Mouse (Mus musculus) WW6 (cell line): ENCODE results near the gene Map3k3.
A peak's percentile ranks its signal among the peaks of the same experiment; 100 is the strongest.

ENCODE experiments used
- DNase-seq: peaks from one replicate; pipeline ENCODE4 v3.0.0-alpha.2; 2013; ENCODE audit warnings: low read depth, low spot score

The Map3k3 gene

GRCm38 (mm10) chr11:106158081-106158929 lies 73.9 kb downstream of the Map3k3 start:
- no peak for DNase-seq

GRCm38 (mm10) chr11:106158930-106159215 lies 74.5 kb downstream of the Map3k3 start:
- no peak for DNase-seq

DNA sequence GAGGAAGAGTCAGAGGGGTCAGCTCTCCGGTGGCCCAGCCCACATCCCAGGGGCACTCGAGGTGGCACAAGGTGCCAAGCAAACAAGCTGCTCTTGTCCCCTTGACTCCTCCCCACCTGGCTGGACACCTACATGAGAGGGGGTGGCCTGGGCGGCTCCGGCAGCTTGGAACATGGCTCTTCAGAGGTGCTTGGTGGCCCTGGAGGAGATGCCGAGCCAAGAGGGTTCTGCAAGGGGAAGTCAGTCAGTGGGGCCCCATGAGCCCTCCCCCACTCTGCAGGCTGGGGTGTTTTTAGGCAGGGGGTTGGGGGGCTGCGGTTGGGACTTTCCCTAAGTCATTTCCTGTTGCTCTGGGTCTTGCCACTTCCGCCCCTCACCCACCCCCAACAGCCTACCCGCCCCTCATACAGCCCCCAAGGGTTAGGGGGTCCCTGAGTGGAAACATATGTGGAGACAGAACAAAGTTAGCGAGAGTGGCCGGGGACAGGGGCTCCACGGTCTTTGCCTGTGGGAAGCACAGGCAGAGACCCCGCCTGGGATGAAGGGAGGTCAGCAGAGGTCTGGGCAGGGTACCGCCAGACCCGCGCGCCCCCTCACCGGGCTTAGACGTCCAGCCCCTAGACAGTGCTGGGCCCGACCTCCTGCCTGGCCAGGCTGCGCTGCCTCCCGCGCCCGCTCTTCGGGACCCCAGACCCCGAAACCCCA lies 75.0 kb downstream of the Map3k3 start:
- no peak for DNase-seq

DNA sequence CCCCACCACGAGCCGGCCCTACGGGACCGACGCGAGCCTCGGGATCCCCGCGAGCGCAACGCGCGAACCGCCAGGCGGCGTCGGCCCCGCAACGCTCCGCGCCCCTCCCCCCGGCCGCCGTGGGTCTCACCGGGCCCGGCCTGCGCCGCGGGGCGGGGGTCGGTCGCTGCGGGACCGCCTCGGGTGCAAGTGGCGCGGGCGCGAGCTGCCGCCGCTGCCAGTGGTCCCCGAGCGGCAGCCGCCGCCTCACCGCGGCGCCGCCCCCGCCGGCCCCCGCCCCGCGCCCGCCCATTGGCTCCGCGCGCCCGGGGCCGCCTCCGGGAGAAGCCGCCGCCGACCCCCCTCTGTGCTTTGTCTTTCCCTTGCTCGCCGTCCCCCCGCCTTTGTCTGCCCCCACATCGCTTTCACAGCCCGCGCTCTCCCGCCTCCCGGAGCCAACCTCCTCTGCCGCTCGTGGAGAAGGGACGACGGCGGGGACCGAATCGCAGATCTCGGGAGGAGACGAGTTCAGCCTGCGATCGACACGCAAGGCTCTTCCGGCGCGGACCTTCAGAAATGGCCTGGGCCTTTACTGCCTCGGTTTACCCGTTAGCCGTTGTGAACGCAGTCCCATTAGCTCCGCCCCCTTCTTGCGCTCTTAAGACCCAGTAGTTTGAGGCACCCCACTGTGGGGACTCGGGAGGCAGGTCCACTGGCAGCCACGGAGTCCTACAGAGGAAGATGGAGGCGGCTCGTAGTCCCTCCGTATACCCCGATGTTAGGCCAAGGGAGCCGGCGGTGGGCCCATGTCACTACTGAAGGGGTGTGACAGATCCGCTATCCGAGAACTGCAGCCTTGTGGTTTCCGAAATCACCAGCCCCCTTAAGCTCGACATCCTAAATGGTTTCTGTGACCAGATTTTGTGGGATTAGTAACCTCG lies 75.8 kb downstream of the Map3k3 start:
- DNase-seq = peak; percentile 38

DNA sequence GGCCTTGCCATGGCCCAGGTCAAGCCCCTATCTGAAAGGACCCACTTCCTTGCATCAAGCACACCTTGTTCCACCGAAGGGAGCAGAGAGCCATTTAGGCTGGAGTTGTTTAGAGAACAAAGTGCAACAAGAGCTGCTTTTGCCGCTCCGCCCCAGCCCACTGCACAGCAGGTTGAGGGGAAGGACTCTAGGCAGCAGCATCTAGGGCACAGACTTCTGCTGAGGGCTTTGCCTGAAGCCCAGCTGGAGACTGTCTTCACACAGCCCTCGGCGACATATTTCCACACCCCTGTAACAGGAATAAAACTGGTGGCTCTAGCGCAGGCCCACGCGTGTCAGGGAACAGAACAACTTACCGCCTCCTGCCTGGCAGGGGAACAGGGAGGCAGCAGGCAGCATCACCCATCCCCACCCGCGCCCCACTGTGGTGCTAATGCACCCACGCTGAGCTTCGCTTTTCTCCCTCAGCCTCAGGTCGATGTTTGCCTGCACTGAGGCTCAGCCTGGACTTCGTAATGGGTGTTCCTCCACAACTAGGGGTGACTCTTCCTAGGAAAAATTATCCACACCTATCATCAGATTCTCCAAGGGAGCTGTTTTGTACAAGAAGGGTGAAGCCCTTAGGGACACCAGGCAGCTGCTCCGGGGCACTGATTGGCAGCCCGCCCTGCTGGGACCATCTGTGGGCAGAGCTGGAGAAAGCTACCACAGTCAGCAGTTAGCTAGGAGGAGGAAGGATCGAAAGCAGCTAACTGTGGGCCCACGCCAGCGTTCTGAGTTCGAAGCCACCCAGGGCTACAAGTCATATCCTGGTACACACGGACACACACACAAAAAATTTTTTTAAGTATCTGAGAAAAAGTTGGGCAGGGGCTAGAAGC lies 76.7 kb downstream of the Map3k3 start, which contains the start of the genes Gm10840 and Limd2:
Gene Gm10840, plus strand, starts transcription at position 10 of the 881 bp plus-strand sequence.
Gene Limd2, minus strand, starts transcription at position 20 of the 881 bp plus-strand sequence.
- DNase-seq = no peak

- no peak for DNase-seq
Measured at GRCm38 (mm10) chr11:106162237-106162636, 77.8 kb downstream of the Map3k3 start.

DNA sequence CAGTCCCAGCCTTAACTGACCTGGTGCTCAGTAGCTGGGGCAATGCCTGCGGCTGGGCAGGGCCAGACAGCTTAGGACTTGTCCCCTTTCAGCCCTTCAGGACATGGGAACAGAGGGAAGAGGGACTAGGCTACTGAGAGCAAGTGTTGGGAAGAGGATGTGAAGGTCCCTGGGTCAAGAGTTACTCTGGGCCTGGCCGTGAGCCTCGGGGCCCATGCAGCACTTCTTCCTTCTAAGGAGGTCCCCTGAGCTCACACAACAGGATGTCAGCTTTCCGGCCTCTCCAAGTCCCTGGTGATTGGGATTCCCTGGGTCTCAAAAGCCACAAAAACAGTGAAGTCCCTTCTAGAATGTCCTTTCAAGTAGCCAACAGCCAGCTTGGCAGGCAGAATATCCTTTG lies 79.1 kb downstream of the Map3k3 start:
- no peak for DNase-seq

- DNase-seq = no peak
Measured at GRCm38 (mm10) chr11:106164601-106165180, 80.3 kb downstream of the Map3k3 start.

- DNase-seq = no peak
Measured at GRCm38 (mm10) chr11:106167435-106167834, 83.0 kb downstream of the Map3k3 start.

DNA sequence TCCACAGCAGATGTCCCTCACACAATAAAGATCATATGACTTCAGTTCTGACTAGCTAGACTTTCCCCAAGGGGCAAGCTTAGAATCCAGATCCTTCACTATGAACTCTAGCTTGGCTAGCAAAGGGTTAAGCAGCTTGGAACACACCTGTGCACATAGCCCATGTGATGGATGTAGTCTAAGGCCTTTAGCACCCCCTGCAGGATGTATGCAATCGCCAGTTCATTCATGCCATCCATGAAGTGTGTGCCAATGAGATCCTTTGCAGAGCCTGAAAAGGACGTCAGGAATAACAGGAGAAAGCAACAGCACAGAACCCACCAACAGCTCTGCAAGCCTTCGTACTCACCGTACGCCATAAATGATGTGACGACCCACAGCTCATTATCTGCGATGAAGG lies 86.4 kb downstream of the Map3k3 start:
- DNase-seq = no peak

GRCm38 (mm10) chr11:106173228-106173627 lies 88.8 kb downstream of the Map3k3 start:
- no peak for DNase-seq

GRCm38 (mm10) chr11:106174372-106174771 lies 90.0 kb downstream of the Map3k3 start:
- no peak for DNase-seq

DNA sequence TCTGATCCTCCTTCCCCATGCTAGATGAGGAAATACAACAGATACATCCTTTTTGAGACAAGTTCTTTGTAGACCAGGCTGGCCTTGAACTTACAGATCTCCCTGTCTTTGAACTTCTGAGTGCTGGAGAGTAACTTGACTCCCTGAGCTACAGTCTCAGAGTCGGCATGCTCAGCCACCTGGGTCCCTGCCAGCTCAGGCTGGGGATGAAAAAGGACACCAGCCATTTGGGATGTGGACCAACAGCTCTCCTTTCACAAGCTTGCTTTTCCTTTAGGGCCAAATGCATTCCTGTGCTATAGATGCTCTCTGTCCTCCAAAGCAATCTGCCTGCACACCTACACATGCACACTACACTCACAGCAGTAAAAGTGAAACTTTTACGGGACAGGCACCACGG lies 90.7 kb downstream of the Map3k3 start:
- no peak for DNase-seq

GRCm38 (mm10) chr11:106176372-106176771 lies 92.0 kb downstream of the Map3k3 start:
- no peak for DNase-seq

DNA sequence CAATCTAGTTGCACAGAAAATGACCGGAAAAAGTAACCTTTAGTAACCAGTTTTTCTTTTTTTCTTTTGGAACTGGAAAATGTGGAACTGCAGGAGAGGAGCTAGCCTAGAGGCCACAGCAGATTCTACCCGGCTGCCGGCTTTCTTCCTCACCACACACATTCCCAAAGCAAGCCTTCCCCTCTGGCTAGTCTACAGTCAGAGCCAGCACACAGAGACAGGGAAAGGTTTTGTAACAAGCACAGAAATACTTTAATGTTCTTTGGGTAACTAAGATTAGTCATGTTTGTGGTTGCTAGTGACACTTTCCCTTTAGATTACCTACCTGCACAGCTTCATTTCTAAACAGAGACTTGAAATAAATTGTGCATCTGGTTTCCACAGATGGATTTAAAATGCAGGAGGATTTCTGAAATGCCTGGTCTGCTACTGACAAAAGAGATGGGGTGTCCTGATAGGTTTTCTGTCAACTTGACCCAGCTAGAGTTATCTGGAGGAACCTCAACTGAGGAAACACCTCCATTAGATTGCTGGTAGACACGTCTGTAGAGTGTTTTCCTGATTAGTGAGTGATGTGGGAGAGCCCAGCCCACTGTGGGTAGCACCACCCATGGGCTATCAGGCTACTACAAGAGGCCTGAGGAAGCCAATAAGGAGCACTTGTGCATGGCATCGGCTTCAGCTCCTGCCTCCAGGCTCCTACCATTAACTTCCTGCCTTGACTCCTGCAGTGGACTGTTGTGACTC lies 93.8 kb downstream of the Map3k3 start:
- no peak for DNase-seq

DNA sequence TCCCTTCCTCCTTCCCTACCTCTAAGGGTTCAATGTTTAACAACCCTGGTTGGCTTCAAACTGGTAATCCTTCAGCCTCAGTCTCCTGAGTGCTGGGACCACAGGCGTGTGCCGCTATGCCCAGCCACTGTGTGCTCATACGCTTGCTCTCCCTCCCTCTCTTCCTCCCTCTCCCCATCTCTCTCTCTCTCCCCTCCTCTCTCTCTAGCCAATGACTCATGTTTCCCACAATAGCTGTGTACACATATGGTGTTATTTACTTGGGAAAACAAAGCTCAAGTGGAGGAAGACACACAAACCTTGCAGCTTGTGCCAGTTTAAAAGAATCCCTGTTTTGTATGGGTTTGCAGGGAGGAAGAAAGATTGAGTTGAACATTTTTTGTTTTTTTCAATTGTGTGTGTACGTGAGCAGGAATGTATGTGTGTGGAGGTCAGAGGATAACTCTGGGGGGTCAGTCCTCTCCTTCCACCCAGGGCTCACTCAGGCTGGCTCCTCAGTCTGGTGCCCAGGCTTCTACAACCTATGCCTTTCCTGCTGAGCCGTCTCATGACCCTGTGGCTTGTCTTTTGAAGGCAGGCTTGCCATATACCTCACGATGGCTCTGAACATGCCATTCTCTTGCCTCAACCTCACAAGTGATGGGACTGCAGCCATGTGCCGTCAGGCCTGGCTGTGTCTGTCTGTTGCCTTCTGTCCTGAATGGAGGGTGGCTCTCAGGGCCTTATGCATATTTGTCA lies 95.5 kb downstream of the Map3k3 start:
- no peak for DNase-seq

- no peak for DNase-seq
Measured at GRCm38 (mm10) chr11:106180449-106180801, 96.0 kb downstream of the Map3k3 start.

DNA sequence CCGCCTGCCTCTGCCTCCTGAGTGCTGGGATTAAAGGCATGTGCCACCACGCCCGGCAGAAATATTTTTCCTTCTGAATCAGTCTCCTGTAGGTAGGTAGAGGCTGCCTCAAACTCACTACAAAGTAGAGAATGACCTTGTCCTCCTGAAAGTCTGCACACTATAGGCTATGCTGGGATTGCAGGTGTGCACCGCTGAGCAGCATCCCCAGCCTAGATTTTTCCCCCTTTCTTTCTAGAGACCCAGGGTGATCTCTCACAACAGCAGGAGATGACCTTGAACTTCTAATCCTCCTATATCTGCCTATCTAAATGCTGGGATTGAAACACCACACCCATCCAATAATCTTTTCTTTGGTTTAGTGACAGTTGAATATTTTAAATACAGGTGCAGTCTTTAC lies 102.9 kb downstream of the Map3k3 start:
- peak; percentile 26 for DNase-seq

DNA sequence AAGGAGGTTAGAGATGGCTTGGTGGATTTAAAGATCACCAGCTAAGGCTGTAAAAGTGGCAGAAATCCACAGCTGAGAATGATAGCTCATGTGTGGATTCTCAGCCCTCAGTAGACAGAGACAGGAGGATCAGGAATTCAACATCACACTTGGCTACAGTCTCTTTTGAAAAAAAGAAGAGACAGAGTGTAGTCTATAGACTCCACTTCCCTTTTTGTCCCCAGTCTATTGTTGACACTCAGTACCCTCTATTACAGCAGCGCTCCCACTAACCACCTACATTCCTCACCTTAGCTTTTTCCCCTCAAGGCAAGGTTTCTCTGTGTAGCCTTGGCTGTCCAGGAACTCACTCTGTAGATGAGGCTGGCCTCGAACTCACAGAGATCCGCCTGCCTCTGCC lies 107.3 kb downstream of the Map3k3 start:
- DNase-seq = no peak
